Mouse (Mus musculus) erythroblast, embryonic 14.5 days (primary cell): Measurements from ENCODE around the gene Mettl16.

Experiments used
- GATA1 ChIP-seq: IDR thresholded peaks from 2 replicates; pipeline ENCODE4 v1.6.1; 2012; ENCODE audit warnings: low read length, inconsistent platforms, mixed read lengths
- TAL1 ChIP-seq: IDR thresholded peaks from 3 replicates; pipeline ENCODE4 v1.6.1; 2012; ENCODE audit warnings: low read length, inconsistent platforms, mixed read lengths

DNA sequence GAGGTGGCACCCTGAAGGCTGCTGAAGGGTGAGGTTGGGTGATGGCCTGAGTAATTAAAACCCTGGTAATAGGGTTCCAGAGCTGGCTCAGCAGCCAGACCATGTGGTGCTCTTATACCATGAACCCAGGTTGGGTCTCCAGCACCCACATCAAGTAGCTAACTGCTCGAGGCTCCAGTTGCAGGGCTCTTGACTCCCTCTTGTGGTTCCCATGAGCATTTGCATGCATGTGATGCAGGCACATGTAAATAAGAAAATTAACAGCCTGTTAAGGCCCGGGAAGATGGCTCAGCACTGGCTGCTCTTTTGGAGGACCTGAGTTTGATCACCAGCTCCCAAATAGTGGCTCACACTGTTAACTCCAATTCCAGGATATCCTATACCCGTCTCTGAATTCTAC lies 75.2 kb downstream of the Mettl16 start:
- no peak for TF ChIP-seq TAL1
- no peak for TF ChIP-seq GATA1
